Mouse (Mus musculus): ENCODE measurements around the gene Scgn. TPM values are rescaled to one million over a fixed set of nuclear protein-coding genes. Genes with fewer than 3 reads are reported as not detected.

Gene Scgn
- total RNA-seq, 1 experiment from 2014 or later = not detected

- ATAC-seq (replicated peaks; ENCODE audit: low read depth, poor library complexity, severe bottlenecking) = no peak
Observed at GRCm38 (mm10) chr13:23942861-23943260, 48.2 kb downstream of the Scgn start.

- ATAC-seq (replicated peaks; ENCODE audit: low read depth, poor library complexity, severe bottlenecking) = no peak
Observed at GRCm38 (mm10) chr13:23940291-23940690, 50.7 kb downstream of the Scgn start.

- ATAC-seq (replicated peaks; ENCODE audit: low read depth, poor library complexity, severe bottlenecking) = no peak
Observed at GRCm38 (mm10) chr13:23938699-23939098, 52.3 kb downstream of the Scgn start.

- no peak for ATAC-seq (replicated peaks; ENCODE audit: low read depth, poor library complexity, severe bottlenecking)
Observed at GRCm38 (mm10) chr13:23934211-23934520, 56.8 kb downstream of the Scgn start, which contains the start of gene Hist1h2aa. Hist1h2aa (plus strand) TSS chr13:23934462.

- ATAC-seq (replicated peaks; ENCODE audit: low read depth, poor library complexity, severe bottlenecking) = no peak
Observed at GRCm38 (mm10) chr13:23933421-23934210, 57.4 kb downstream of the Scgn start, which contains the start of gene Hist1h2ba. Hist1h2ba (minus strand) TSS chr13:23934156.

GRCm38 (mm10) chr13:23930904-23931303 is 60.1 kb downstream of the Scgn start:
- ATAC-seq (replicated peaks; ENCODE audit: low read depth, poor library complexity, severe bottlenecking) = no peak

- ATAC-seq (replicated peaks; ENCODE audit: low read depth, poor library complexity, severe bottlenecking) = no peak
Observed at GRCm38 (mm10) chr13:23930461-23930860, 60.6 kb downstream of the Scgn start.

GRCm38 (mm10) chr13:23928637-23929036 is 62.4 kb downstream of the Scgn start:
- no peak for ATAC-seq (replicated peaks; ENCODE audit: low read depth, poor library complexity, severe bottlenecking)

GRCm38 (mm10) chr13:23925792-23926191 is 65.2 kb downstream of the Scgn start:
- no peak for ATAC-seq (replicated peaks; ENCODE audit: low read depth, poor library complexity, severe bottlenecking)

GRCm38 (mm10) chr13:23917674-23918073 is 73.3 kb downstream of the Scgn start:
- no peak for ATAC-seq (replicated peaks; ENCODE audit: low read depth, poor library complexity, severe bottlenecking)

- 0 out of 2 replicates have a peak, but pooled peaks have one; percentile 6 for ATAC-seq (replicated peaks; ENCODE audit: low read depth, poor library complexity, severe bottlenecking)
Observed at GRCm38 (mm10) chr13:23916132-23916531, 74.9 kb downstream of the Scgn start.

GRCm38 (mm10) chr13:23914376-23915167 is 76.4 kb downstream of the Scgn start, which contains the start of gene Slc17a4:
Slc17a4 (minus strand) TSS chr13:23915009.
- ATAC-seq (replicated peaks; ENCODE audit: low read depth, poor library complexity, severe bottlenecking) = no peak

- ATAC-seq (replicated peaks; ENCODE audit: low read depth, poor library complexity, severe bottlenecking) = peak; percentile 85
Observed at GRCm38 (mm10) chr13:23913791-23914306, 77.2 kb downstream of the Scgn start.

- ATAC-seq (replicated peaks; ENCODE audit: low read depth, poor library complexity, severe bottlenecking) = peak; percentile 59
Observed at GRCm38 (mm10) chr13:23911335-23911734, 79.7 kb downstream of the Scgn start.

GRCm38 (mm10) chr13:23910121-23910520 is 80.9 kb downstream of the Scgn start:
- ATAC-seq (replicated peaks; ENCODE audit: low read depth, poor library complexity, severe bottlenecking) = peak; percentile 20; the same call in 1 of the 2 replicates

GRCm38 (mm10) chr13:23906906-23907305 is 84.1 kb downstream of the Scgn start:
- no peak for ATAC-seq (replicated peaks; ENCODE audit: low read depth, poor library complexity, severe bottlenecking)

Other genes starting within 250 kb of the Scgn start
- gene Hist1h3c, start 245.6 kb downstream of the Scgn start, total RNA-seq (2017) = 801 and 823 TPM in 2 replicates
- gene Hist1h2bb, start 244.5 kb downstream of the Scgn start, total RNA-seq (2017) = 2,989 and 3,536 TPM in 2 replicates
- 2,765 and 2,805 TPM in 2 replicates for gene Hist1h2ab, start 240.1 kb downstream of the Scgn start, total RNA-seq (2017)
- gene Hist1h3b, start 238.9 kb downstream of the Scgn start, total RNA-seq (2017) = 689 and 718 TPM in 2 replicates
- 676 and 902 TPM in 2 replicates for gene Hist1h4b, start 234.2 kb downstream of the Scgn start, total RNA-seq (2017)
- gene Hist1h4a, start 230.0 kb downstream of the Scgn start, total RNA-seq (2017) = 597 and 703 TPM in 2 replicates
- gene Hist1h3a, start 228.8 kb downstream of the Scgn start, total RNA-seq (2017) = 599 and 655 TPM in 2 replicates
- 2,071 and 2,536 TPM in 2 replicates for gene Hist1h1a, start 227.5 kb downstream of the Scgn start, total RNA-seq (2017)
- not detected in 2 replicates for gene Trim38, start 221.3 kb downstream of the Scgn start, total RNA-seq (2017)
- not detected in 2 replicates for gene Slc17a2, start 184.2 kb downstream of the Scgn start, total RNA-seq (2017)
- not detected in 2 replicates for gene Slc17a3, start 151.8 kb downstream of the Scgn start, total RNA-seq (2017)
- not detected in 2 replicates for gene Slc17a1, start 123.5 kb downstream of the Scgn start, total RNA-seq (2017)
- 0.46 TPM in 1 of 2 replicates, not detected in the other for gene Slc17a4, start 76.2 kb downstream of the Scgn start, total RNA-seq (2017)
- gene Hist1h2ba, start 57.1 kb downstream of the Scgn start, total RNA-seq (2017) = not detected in 2 replicates
- not detected in 2 replicates for gene Hist1h2aa, start 56.8 kb downstream of the Scgn start, total RNA-seq (2017)